Mouse (Mus musculus) left cerebral cortex, postnatal 36 days (tissue): Measurements from ENCODE around the gene Heatr5b. TPM values are rescaled to one million over a fixed set of nuclear protein-coding genes. Genes with fewer than 3 reads are reported as not detected.

Experiments
- DNase-seq, 2 experiments: peaks; one replicate each; pipeline ENCODE4 v3.0.0; 2021 to 2022; ENCODE audit warnings: low spot score in 2 of 2, mixed read lengths in 1 of 2
- intact Hi-C: fragments of 180-260 bp; cut with DNase I; formaldehyde crosslinking; loops from one replicate; pipeline ENCODE4 v1.15.1; 2025
- total RNA-seq, 2 experiments: library from RNA; stranded (reverse); gene quantifications; 2 replicates each; pipeline ENCODE4 v1.2.3; 2021

Heatr5b gene
- total RNA-seq, 2 experiments from 2014 or later, result 55.4 to 60.1 TPM

- no peak for DNase-seq
- intact Hi-C loops, result no loop called here
These were observed 64.2 kb downstream of the Heatr5b start for GRCm38 (mm10) chr17:78770932-78771331.

- no peak for DNase-seq
- intact Hi-C loops, result no loop called here
These were observed 65.8 kb downstream of the Heatr5b start for GRCm38 (mm10) chr17:78769341-78769740.

- DNase-seq, result no peak
- intact Hi-C loops, result no loop called here
These were observed 66.2 kb downstream of the Heatr5b start for GRCm38 (mm10) chr17:78768937-78769336.

GRCm38 (mm10) chr17:78767546-78767945 lies 67.6 kb downstream of the Heatr5b start:
- intact Hi-C loops, result no loop called here
- DNase-seq, result peak in 1 of 2 experiments; percentile 25

GRCm38 (mm10) chr17:78766084-78766483 lies 69.1 kb downstream of the Heatr5b start:
- intact Hi-C loops, result no loop called here
- DNase-seq, result no peak

- intact Hi-C loops, result no loop called here
- no peak for DNase-seq
These were observed 71.9 kb downstream of the Heatr5b start for GRCm38 (mm10) chr17:78763272-78763671.

- DNase-seq, result no peak
- intact Hi-C loops, result no loop called here
These were observed 82.1 kb downstream of the Heatr5b start for GRCm38 (mm10) chr17:78752938-78753655.

- no peak for DNase-seq
- intact Hi-C loops, result no loop called here
These were observed 83.1 kb downstream of the Heatr5b start for GRCm38 (mm10) chr17:78752064-78752463.

- intact Hi-C loops, result no loop called here
- DNase-seq, result no peak
These were observed 86.7 kb downstream of the Heatr5b start for GRCm38 (mm10) chr17:78748440-78748839.

- DNase-seq, result no peak
- intact Hi-C loops, result loop anchor here (5.0 kb wide), 3 partner anchors 56 to 141 kb away; no protein-coding TSS in a partner anchor
These were observed 96.7 kb downstream of the Heatr5b start for GRCm38 (mm10) chr17:78738416-78738815.

- DNase-seq, result no peak
- intact Hi-C loops, result loop anchor here (5.0 kb wide), 3 partner anchors 55 to 140 kb away; no protein-coding TSS in a partner anchor
These were observed 97.4 kb downstream of the Heatr5b start for GRCm38 (mm10) chr17:78737771-78738170.

- DNase-seq, result no peak
- intact Hi-C loops, result loop anchor here (5.0 kb wide), 3 partner anchors 55 to 140 kb away; no protein-coding TSS in a partner anchor
These were observed 98.1 kb downstream of the Heatr5b start, which contains the start of gene Strn for GRCm38 (mm10) chr17:78737096-78737495. TSS of gene Strn (minus strand) at chr17:78737196.

GRCm38 (mm10) chr17:78736473-78736988 lies 98.6 kb downstream of the Heatr5b start:
- intact Hi-C loops, result loop anchor here (5.0 kb wide), 3 partner anchors 54 to 139 kb away; no protein-coding TSS in a partner anchor
- DNase-seq, result peak; percentile 99 to 100

GRCm38 (mm10) chr17:78735731-78736472 lies 99.3 kb downstream of the Heatr5b start:
- DNase-seq, result peak; percentile 26 to 34
- intact Hi-C loops, result loop anchor here (5.0 kb wide), 3 partner anchors 54 to 139 kb away; no protein-coding TSS in a partner anchor

- DNase-seq, result no peak
- intact Hi-C loops, result loop anchor here (5.0 kb wide), 3 partner anchors 53 to 138 kb away; no protein-coding TSS in a partner anchor
These were observed 100.4 kb downstream of the Heatr5b start for GRCm38 (mm10) chr17:78734806-78735205.

GRCm38 (mm10) chr17:78732056-78732455 lies 103.1 kb downstream of the Heatr5b start:
- intact Hi-C loops, result no loop called here
- DNase-seq, result no peak

GRCm38 (mm10) chr17:78726746-78727449 lies 108.3 kb downstream of the Heatr5b start:
- intact Hi-C loops, result no loop called here
- DNase-seq, result no peak

GRCm38 (mm10) chr17:78724461-78725055 lies 110.6 kb downstream of the Heatr5b start:
- no peak for DNase-seq
- intact Hi-C loops, result no loop called here

- no peak for DNase-seq
- intact Hi-C loops, result no loop called here
These were observed 113.5 kb downstream of the Heatr5b start for GRCm38 (mm10) chr17:78721690-78722089.
